Mouse (Mus musculus) bone marrow, adult 2 months (tissue): Measurements from ENCODE around the gene Mycn. TPM values are rescaled to one million over a fixed set of nuclear protein-coding genes. Genes with fewer than 3 reads are reported as not detected.

ENCODE experiments used
- H3K27ac ChIP-seq: fragments of 200-500 bp; 2 replicates; pipeline ENCODE4 v1.5.1; 2012; ENCODE audit warnings: low read depth, mild to moderate bottlenecking, control low read depth, inconsistent platforms, low read length; ENCODE audit not compliant: control insufficient read depth, poor library complexity, insufficient read depth
- H3K4me1 ChIP-seq: fragments of 200-500 bp; 2 replicates; pipeline ENCODE4 v1.6.1; 2011; ENCODE audit warnings: low read length; ENCODE audit not compliant: control insufficient read depth, insufficient read depth
- H3K4me3 ChIP-seq: fragments of 200-500 bp; replicated peaks from 2 replicates; pipeline ENCODE3; 2011; ENCODE audit warnings: mild to moderate bottlenecking, low read depth, low read length, control low read depth; ENCODE audit not compliant: control insufficient read depth
- CTCF ChIP-seq: fragments of 200-500 bp; IDR thresholded peaks from 2 replicates; pipeline ENCODE4 v1.5.1; 2011; ENCODE audit warnings: low read length, control low read depth; ENCODE audit not compliant: control insufficient read depth, insufficient read depth
- POLR2A ChIP-seq: fragments of 200-500 bp; IDR thresholded peaks from 2 replicates; pipeline ENCODE4 v1.6.1; 2011; ENCODE audit warnings: low read depth, mild to moderate bottlenecking, control low read depth, low read length, borderline replicate concordance; ENCODE audit not compliant: control insufficient read depth
- WGBS: fragments of 180-500 bp; shearing (Covaris S2); methylation state at CpG from one replicate; pipeline ENCODE4 v1.1.7; 2018; 5-methylcytosine and 5-hydroxymethylcytosine counted together
- polyA plus RNA-seq: library from polyadenylated mRNA; stranded (reverse); fragments of >200 nt; gene quantifications from 2 replicates; pipeline ENCODE4 v1.2.4, GENCODE M21; 2011; ENCODE audit warnings: low replicate concordance; ENCODE audit not compliant: missing spikeins, insufficient read depth, insufficient read length

The Mycn gene
- polyA plus RNA-seq, 1 experiment, result 1.6 TPM

DNA sequence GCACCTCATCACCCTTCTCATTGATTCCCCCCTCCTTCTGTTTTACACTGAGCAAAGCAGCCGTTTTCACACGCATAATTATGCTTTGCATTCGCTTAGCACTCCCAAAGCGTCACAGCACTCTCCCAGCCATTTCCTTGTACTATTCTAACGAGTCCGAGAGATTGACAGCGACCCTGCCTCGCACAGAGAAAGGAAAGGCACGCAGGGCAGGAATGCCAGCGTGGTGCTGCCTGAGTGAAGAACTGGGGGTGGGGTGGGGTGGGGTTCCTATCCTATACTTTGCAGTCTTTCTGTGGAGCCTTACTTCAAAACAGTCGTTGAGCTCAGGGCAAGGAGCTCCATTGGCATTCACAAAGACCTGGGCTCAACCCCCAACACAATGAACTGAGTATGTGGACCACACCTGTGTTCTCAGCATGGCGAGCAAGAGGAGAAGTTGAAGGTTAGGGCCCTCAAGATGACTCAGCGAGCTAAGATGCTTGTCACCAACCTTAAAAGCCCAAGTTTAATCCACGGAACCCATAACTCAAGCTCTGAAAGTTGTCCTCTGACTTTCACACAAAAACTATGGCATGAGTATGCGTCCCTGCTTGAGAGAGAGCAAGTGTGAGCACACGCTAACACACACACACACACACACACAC, 32.0 kb downstream of the Mycn start:
- Histone ChIP-seq H3K4me1 (no peaks in the 10 kb centered on the region), H3K27ac (no peak overlapping the region), H3K4me3 (no peak overlapping the region)
- WGBS, result 74% methylated on average over 16 of the region's 16 CpGs
- TF ChIP-seq POLR2A, result no peak
- TF ChIP-seq CTCF, result no peak

GRCm38 (mm10) chr12:12906771-12907170, 34.9 kb downstream of the Mycn start:
- TF ChIP-seq POLR2A, result no peak
- TF ChIP-seq CTCF, result no peak
- Histone ChIP-seq H3K27ac (no peak overlapping the region), H3K4me3 (no peak overlapping the region), H3K4me1 (no peaks in the 10 kb centered on the region)
- WGBS, result 57% methylated on average over 6 of the region's 6 CpGs

DNA sequence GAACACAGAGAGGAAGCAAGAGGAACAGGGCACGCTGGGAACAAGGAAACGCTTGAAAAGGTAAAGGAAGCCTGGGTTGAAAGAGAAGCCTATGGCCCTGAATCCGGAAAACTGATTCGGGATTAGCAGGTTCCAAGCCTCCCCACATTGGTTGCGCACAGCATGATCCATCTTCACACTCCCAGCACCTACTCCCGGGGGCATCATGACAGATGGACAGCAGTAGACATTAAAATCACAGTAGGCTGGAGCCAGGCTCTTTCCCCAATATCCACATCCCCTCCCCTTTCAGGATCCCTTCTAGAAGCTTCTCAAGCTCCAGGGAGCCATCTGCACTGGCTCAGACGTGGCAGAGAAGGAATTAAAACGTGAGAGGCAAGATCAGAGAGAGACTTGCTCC, 35.4 kb downstream of the Mycn start:
- Histone ChIP-seq H3K27ac (no peak overlapping the region), H3K4me3 (no peak overlapping the region), H3K4me1 (no peaks in the 10 kb centered on the region)
- no peak for TF ChIP-seq POLR2A
- TF ChIP-seq CTCF, result no peak
- 63% methylated on average over 8 of the region's 8 CpGs for WGBS

- no peak for TF ChIP-seq POLR2A
- TF ChIP-seq CTCF, result no peak
- 36% methylated on average over 6 of the region's 6 CpGs for WGBS
These were observed 36.6 kb downstream of the Mycn start for GRCm38 (mm10) chr12:12905117-12905516.

DNA sequence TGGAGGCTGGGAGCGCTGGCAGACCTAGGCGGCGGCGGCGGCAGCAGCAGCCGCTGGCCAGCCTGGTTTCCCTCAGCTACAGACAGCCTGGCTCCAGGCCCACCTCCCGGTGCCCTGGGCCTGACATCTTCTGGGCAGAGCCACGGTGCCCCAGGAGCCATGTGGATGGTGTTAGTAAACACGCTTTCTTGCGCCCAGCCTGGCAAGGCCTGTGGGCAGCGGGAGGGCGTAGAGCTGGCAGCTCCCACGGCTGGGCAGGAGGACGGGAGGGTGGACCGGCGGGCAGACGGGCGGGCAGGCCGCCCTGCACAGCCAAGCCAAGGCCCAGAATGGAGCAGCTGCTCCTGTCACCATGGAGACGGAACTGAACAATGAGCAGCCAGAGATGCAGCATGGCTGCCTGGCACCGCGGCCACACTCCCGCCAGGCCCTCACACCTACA, 37.2 kb downstream of the Mycn start:
- Histone ChIP-seq H3K4me1 (no peaks in the 10 kb centered on the region), H3K4me3 (no peak overlapping the region), H3K27ac (no peak overlapping the region)
- WGBS, result 72% methylated on average over 23 of the region's 23 CpGs
- TF ChIP-seq CTCF (no peak), POLR2A (no peak)

More at GRCm38 (mm10) chr12:12905117-12905516, 36.6 kb downstream of the Mycn start:
- Histone ChIP-seq H3K4me1 (no peaks in the 10 kb centered on the region), H3K27ac (no peak overlapping the region), H3K4me3 (no peak overlapping the region)

GRCm38 (mm10) chr12:12904086-12904485, 37.6 kb downstream of the Mycn start:
- H3K27ac ChIP-seq, result no peak overlapping the region
- no peak overlapping the region for H3K4me3 ChIP-seq
- WGBS, result 47% methylated on average over 1 of the region's 1 CpGs
- H3K4me1 ChIP-seq, result no peaks in the 10 kb centered on the region
- TF ChIP-seq POLR2A, result no peak
- TF ChIP-seq CTCF, result no peak

DNA sequence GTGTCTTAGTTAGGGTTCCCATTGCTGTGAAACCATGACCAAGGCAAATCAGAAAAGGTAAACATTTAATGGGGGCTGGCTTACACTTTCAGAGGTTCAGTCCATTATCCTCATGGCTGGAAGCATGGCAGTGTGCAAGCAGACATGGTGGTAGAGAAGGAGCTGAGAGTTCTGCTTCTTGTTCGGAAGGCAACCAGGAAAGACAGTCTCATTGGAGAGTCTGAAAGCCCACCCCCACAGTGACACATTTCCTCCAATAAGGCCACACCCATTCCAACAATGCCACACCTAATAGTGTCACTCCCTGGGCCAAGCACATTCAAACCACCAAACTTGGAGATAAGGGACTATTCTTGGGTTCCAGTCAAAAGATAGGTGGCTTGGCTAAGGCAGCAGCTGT, 39.3 kb downstream of the Mycn start:
- Histone ChIP-seq H3K4me3 (no peak overlapping the region), H3K27ac (no peak overlapping the region), H3K4me1 (no peaks in the 10 kb centered on the region)
- TF ChIP-seq CTCF (no peak), POLR2A (no peak)
- WGBS, result 84% methylated on average over 1 of the region's 1 CpGs

DNA sequence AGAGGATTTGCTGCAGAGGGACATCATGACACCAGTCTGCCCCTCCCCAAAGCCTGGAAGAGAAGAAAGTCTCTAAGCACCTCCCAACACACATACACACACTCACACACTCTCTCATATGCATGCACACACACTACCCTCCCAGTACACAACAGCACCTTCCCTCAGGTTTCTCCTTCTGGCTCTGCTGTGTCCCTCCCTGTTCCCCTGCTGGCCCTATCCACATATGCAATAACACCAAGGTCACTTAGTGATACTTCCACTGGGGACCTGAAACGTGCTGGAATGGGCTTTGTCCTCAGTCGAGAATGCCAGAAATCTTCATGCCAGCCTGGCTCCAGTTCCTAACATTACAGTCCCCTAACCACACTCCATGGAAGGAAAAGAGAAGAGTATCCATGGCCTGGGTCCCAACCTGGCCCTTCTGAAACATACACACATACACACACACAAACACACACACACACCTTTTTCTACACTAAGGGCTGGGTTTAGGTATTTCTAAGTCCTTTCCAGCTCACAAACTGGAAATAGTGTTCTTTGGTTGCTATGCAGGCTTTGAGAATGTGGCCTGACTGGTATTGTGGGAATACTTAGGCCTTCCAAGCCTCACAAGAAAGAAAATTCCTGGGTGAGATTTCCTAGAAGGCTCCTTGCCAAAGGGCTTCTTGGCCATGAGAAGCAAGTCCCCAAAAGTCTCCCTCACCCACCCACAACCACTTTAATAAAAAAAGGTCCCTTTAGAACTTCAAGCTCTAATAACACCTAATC, 43.2 kb downstream of the Mycn start:
- WGBS, result 54% methylated on average over 2 of the region's 2 CpGs
- Histone ChIP-seq H3K4me3 (no peak overlapping the region), H3K27ac (no peak overlapping the region), H3K4me1 (no peaks in the 10 kb centered on the region)
- TF ChIP-seq CTCF (no peak), POLR2A (no peak)
